Mouse (Mus musculus): ENCODE results near the gene Tiam2. TPM values are rescaled to one million over a fixed set of nuclear protein-coding genes. Genes with fewer than 3 reads are reported as not detected.

The Tiam2 gene
- polyA plus RNA-seq, 1 experiment from 2014 or later: 3.6 TPM

- Histone ChIP-seq H3K36me3 (ENCODE audit: control insufficient read depth, insufficient read depth, low read length) (no peaks in the 10 kb centered on the region), H3K27me3 (replicated peaks; ENCODE audit: control insufficient read depth, insufficient read depth, low read length) (no peaks in the 10 kb centered on the region), H3K9me3 (ENCODE audit: control insufficient read depth, low read length) (no peaks in the 10 kb centered on the region), H3K4me2 (ENCODE audit: low read length) (no peak overlapping the region), H3K4me1 (ENCODE audit: control insufficient read depth, insufficient read depth, low read depth, low read length) (no peaks in the 10 kb centered on the region), H3K27ac (ENCODE audit: low read depth, low read length) (no peak overlapping the region), H3K9ac (ENCODE audit: low read depth, low read length) (no peak overlapping the region), H3K4me3 (ENCODE audit: low read length) (no peak overlapping the region)
- 79% methylated on average over 12 of the region's 12 CpGs for WGBS
- no peak for ATAC-seq
Observed at GRCm38 (mm10) chr17:3396881-3397281, 70.5 kb downstream of the Tiam2 start.

- Histone ChIP-seq H3K9me3 (ENCODE audit: control insufficient read depth, low read length) (no peaks in the 10 kb centered on the region), H3K4me2 (ENCODE audit: low read length) (no peak overlapping the region), H3K27me3 (replicated peaks; ENCODE audit: control insufficient read depth, insufficient read depth, low read length) (no peaks in the 10 kb centered on the region), H3K36me3 (ENCODE audit: control insufficient read depth, insufficient read depth, low read length) (no peaks in the 10 kb centered on the region), H3K27ac (ENCODE audit: low read depth, low read length) (no peak overlapping the region), H3K4me3 (ENCODE audit: low read length) (no peak overlapping the region), H3K4me1 (ENCODE audit: control insufficient read depth, insufficient read depth, low read depth, low read length) (no peaks in the 10 kb centered on the region), H3K9ac (ENCODE audit: low read depth, low read length) (no peak overlapping the region)
- ATAC-seq: no peak
- 54% methylated on average over 5 of the region's 5 CpGs for WGBS
Observed at GRCm38 (mm10) chr17:3397836-3398235, 71.5 kb downstream of the Tiam2 start.

GRCm38 (mm10) chr17:3405350-3406073 lies 79.1 kb downstream of the Tiam2 start:
- Histone ChIP-seq H3K4me2 (ENCODE audit: low read length) (no peak overlapping the region), H3K4me3 (ENCODE audit: low read length) (no peak overlapping the region), H3K36me3 (ENCODE audit: control insufficient read depth, insufficient read depth, low read length) (no peaks in the 10 kb centered on the region), H3K9ac (ENCODE audit: low read depth, low read length) (no peak overlapping the region), H3K27me3 (replicated peaks; ENCODE audit: control insufficient read depth, insufficient read depth, low read length) (no peaks in the 10 kb centered on the region), H3K4me1 (ENCODE audit: control insufficient read depth, insufficient read depth, low read depth, low read length) (no peaks in the 10 kb centered on the region), H3K27ac (ENCODE audit: low read depth, low read length) (no peak overlapping the region), H3K9me3 (ENCODE audit: control insufficient read depth, low read length) (no peaks in the 10 kb centered on the region)
- no peak for ATAC-seq
- WGBS: 82% methylated on average over 9 of the region's 9 CpGs

- Histone ChIP-seq H3K36me3 (ENCODE audit: control insufficient read depth, insufficient read depth, low read length) (no peaks in the 10 kb centered on the region), H3K9me3 (ENCODE audit: control insufficient read depth, low read length) (no peaks in the 10 kb centered on the region), H3K9ac (ENCODE audit: low read depth, low read length) (no peak overlapping the region), H3K4me1 (ENCODE audit: control insufficient read depth, insufficient read depth, low read depth, low read length) (no peaks in the 10 kb centered on the region), H3K27ac (ENCODE audit: low read depth, low read length) (no peak overlapping the region), H3K4me3 (ENCODE audit: low read length) (no peak overlapping the region), H3K4me2 (ENCODE audit: low read length) (no peak overlapping the region), H3K27me3 (replicated peaks; ENCODE audit: control insufficient read depth, insufficient read depth, low read length) (no peaks in the 10 kb centered on the region)
- 5% methylated on average over 1 of the region's 1 CpGs for WGBS
- ATAC-seq: no peak
Observed at GRCm38 (mm10) chr17:3407051-3407450, 80.7 kb downstream of the Tiam2 start.

- Histone ChIP-seq H3K9me3 (ENCODE audit: control insufficient read depth, low read length) (no peaks in the 10 kb centered on the region), H3K4me1 (ENCODE audit: control insufficient read depth, insufficient read depth, low read depth, low read length) (no peaks in the 10 kb centered on the region), H3K27me3 (replicated peaks; ENCODE audit: control insufficient read depth, insufficient read depth, low read length) (peaks cover 5% of the 10 kb centered on the region; the same call in 1 of the 2 replicates), H3K36me3 (ENCODE audit: control insufficient read depth, insufficient read depth, low read length) (no peaks in the 10 kb centered on the region), H3K9ac (ENCODE audit: low read depth, low read length) (no peak overlapping the region), H3K27ac (ENCODE audit: low read depth, low read length) (no peak overlapping the region), H3K4me2 (ENCODE audit: low read length) (no peak overlapping the region), H3K4me3 (ENCODE audit: low read length) (no peak overlapping the region)
- WGBS: 73% methylated on average over 2 of the region's 2 CpGs
- no peak for ATAC-seq
Observed at GRCm38 (mm10) chr17:3410307-3410706, 83.9 kb downstream of the Tiam2 start.

- Histone ChIP-seq H3K36me3 (ENCODE audit: control insufficient read depth, insufficient read depth, low read length) (no peaks in the 10 kb centered on the region), H3K9me3 (ENCODE audit: control insufficient read depth, low read length) (no peaks in the 10 kb centered on the region), H3K27ac (ENCODE audit: low read depth, low read length) (no peak overlapping the region), H3K4me3 (ENCODE audit: low read length) (no peak overlapping the region), H3K4me1 (ENCODE audit: control insufficient read depth, insufficient read depth, low read depth, low read length) (no peaks in the 10 kb centered on the region), H3K27me3 (replicated peaks; ENCODE audit: control insufficient read depth, insufficient read depth, low read length) (peaks cover 5% of the 10 kb centered on the region; the same call in 1 of the 2 replicates), H3K9ac (ENCODE audit: low read depth, low read length) (no peak overlapping the region), H3K4me2 (ENCODE audit: low read length) (no peak overlapping the region)
- WGBS: 69% methylated on average over 4 of the region's 4 CpGs
- no peak for ATAC-seq
Observed at GRCm38 (mm10) chr17:3412771-3413170, 86.4 kb downstream of the Tiam2 start.

- 78% methylated on average over 3 of the region's 3 CpGs for WGBS
Observed at GRCm38 (mm10) chr17:3415580-3415979, 89.2 kb downstream of the Tiam2 start.

GRCm38 (mm10) chr17:3416401-3416800 lies 90.0 kb downstream of the Tiam2 start:
- no peak; the same call in 1 of the 2 replicates for ATAC-seq

More at GRCm38 (mm10) chr17:3415580-3415979, 89.2 kb downstream of the Tiam2 start:
- Histone ChIP-seq H3K36me3 (ENCODE audit: control insufficient read depth, insufficient read depth, low read length) (no peaks in the 10 kb centered on the region), H3K4me3 (ENCODE audit: low read length) (no peak overlapping the region), H3K9me3 (ENCODE audit: control insufficient read depth, low read length) (no peaks in the 10 kb centered on the region), H3K4me2 (ENCODE audit: low read length) (no peak overlapping the region), H3K27me3 (replicated peaks; ENCODE audit: control insufficient read depth, insufficient read depth, low read length) (peaks cover 5% of the 10 kb centered on the region; the same call in 1 of the 2 replicates), H3K27ac (ENCODE audit: low read depth, low read length) (no peak overlapping the region), H3K9ac (ENCODE audit: low read depth, low read length) (no peak overlapping the region), H3K4me1 (ENCODE audit: control insufficient read depth, insufficient read depth, low read depth, low read length) (no peaks in the 10 kb centered on the region)
- no peak for ATAC-seq

GRCm38 (mm10) chr17:3419368-3419928 lies 93.1 kb downstream of the Tiam2 start:
- 78% methylated on average over 10 of the region's 10 CpGs for WGBS
- no peak for ATAC-seq

More at GRCm38 (mm10) chr17:3416401-3416800, 90.0 kb downstream of the Tiam2 start:
- no peaks in the 10 kb centered on the region for H3K4me1 ChIP-seq (ENCODE audit: control insufficient read depth, insufficient read depth, low read depth, low read length)
- H3K4me2 ChIP-seq (ENCODE audit: low read length): no peak overlapping the region
- H3K9ac ChIP-seq (ENCODE audit: low read depth, low read length): no peak overlapping the region
- H3K36me3 ChIP-seq (ENCODE audit: control insufficient read depth, insufficient read depth, low read length): no peaks in the 10 kb centered on the region
- H3K4me3 ChIP-seq (ENCODE audit: low read length): no peak overlapping the region
- 61% methylated on average over 3 of the region's 3 CpGs for WGBS
- H3K27ac ChIP-seq (ENCODE audit: low read depth, low read length): no peak overlapping the region
- peaks cover 5% of the 10 kb centered on the region; the same call in 1 of the 2 replicates for H3K27me3 ChIP-seq (replicated peaks; ENCODE audit: control insufficient read depth, insufficient read depth, low read length)
- no peaks in the 10 kb centered on the region for H3K9me3 ChIP-seq (ENCODE audit: control insufficient read depth, low read length)

More at GRCm38 (mm10) chr17:3419368-3419928, 93.1 kb downstream of the Tiam2 start:
- Histone ChIP-seq H3K4me1 (ENCODE audit: control insufficient read depth, insufficient read depth, low read depth, low read length) (no peaks in the 10 kb centered on the region), H3K4me2 (ENCODE audit: low read length) (no peak overlapping the region), H3K4me3 (ENCODE audit: low read length) (no peak overlapping the region), H3K27ac (ENCODE audit: low read depth, low read length) (no peak overlapping the region), H3K36me3 (ENCODE audit: control insufficient read depth, insufficient read depth, low read length) (no peaks in the 10 kb centered on the region), H3K9me3 (ENCODE audit: control insufficient read depth, low read length) (no peaks in the 10 kb centered on the region), H3K27me3 (replicated peaks; ENCODE audit: control insufficient read depth, insufficient read depth, low read length) (peaks cover 2% of the 10 kb centered on the region; the same call in 1 of the 2 replicates), H3K9ac (ENCODE audit: low read depth, low read length) (no peak overlapping the region)

Data from hindbrain, embryonic 16.5 days (tissue).